Mouse (Mus musculus): ENCODE data around the gene Gm136. TPM values are rescaled to one million over a fixed set of nuclear protein-coding genes. Genes with fewer than 3 reads are reported as not detected.

The Gm136 gene
- total RNA-seq, 1 experiment from 2014 or later = not detected

DNA sequence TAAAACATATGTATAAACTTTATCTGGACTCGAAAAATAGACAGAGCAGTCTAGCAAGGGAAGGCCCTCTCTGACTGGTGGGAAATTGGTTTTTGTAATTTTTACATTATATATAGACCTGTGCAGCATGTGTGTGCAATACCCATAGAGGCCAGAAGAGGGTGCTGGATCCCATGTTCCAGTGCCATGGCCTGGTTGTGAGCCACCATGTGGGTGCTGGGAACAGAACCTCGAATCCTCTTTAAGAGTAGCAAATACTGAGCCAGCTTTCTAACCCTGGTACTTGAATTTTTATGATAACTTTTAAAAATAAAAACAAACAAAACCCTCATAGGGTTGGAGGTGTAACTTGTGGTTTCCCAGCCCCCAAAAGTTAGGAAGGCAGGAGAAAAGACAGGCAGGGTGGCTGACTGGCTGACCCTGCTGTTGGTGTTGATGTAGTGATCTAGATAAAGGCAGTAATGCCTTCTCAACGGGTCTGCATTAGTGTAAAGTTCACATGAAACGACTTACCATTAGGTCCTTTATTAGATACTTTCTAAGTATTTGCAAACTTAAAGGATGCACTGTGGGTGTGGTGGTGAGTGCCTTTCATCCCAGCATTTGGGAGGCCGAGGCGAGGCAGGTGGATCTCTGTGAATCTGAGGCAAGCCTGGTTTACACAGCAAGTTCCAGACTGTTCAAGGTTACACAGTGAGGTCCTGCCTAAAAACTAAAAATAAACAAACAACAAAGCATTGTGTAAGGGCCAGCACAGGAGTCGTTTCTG is 35.8 kb downstream of the Gm136 start:
- no peak for ATAC-seq (ENCODE audit: extremely low read depth, insufficient number of reproducible peaks, low FRiP score, poor library complexity, severe bottlenecking)

DNA sequence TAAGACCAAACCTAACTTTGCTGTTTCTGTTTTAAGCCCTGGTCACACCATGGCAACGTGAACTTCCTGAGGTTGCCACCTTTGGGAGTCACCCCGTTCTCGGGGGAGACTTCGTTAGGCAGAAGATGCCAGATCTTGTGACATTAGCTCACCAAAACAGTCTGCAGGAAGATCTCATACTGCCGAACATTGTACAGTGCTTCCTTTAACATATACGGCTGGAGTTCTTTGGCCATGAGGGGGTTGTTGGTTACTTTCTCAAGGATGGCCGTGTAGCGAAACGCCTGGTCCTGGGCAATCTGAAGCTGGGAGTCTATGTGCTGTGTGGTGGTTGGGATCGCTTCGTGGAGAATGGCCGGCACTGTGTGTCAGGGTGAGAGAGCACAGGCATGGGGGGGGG is 36.6 kb downstream of the Gm136 start:
- ATAC-seq (ENCODE audit: extremely low read depth, insufficient number of reproducible peaks, low FRiP score, poor library complexity, severe bottlenecking) = no peak

- no peak for ATAC-seq (ENCODE audit: extremely low read depth, insufficient number of reproducible peaks, low FRiP score, poor library complexity, severe bottlenecking)
Measured at GRCm38 (mm10) chr4:34715062-34715461, 41.0 kb downstream of the Gm136 start.

DNA sequence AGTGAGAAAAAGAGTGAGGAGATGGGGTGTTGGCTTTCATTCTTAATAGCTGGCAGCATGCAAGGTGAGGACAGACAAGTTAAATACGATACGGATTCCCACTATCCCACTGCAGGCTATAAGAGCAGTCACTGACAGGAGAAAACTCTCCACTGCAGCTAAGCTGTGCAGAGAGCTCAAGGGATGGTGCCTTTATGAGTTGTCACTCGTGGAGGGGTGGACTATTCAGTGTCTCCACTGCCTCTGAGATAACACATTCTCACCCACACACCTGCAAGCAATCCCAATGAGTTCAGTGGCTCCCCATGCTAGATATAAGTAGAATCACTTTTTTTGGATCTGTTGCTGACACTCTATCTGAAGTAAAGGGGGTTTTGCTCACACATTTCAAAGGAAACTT is 47.9 kb downstream of the Gm136 start:
- no peak for ATAC-seq (ENCODE audit: extremely low read depth, insufficient number of reproducible peaks, low FRiP score, poor library complexity, severe bottlenecking)

DNA sequence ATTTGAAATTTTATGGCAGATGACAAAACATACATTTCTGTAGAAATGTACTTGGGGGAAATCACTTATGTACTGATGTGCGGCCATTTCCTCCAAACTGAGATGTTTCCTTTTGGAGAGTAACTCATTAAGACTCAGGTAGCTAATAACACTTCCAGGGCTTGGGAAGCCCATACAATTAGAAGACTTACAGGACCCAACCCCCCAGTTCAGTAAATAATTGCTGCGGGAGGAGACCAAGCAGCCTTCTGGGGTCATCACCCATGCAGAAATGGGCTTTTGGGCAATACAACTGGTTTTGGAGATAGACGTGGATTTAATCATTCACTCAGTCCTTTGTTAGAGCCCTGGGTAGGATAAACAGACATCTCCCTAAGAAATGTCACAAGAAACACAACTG is 48.8 kb downstream of the Gm136 start:
- no peak for ATAC-seq (ENCODE audit: extremely low read depth, insufficient number of reproducible peaks, low FRiP score, poor library complexity, severe bottlenecking)

DNA sequence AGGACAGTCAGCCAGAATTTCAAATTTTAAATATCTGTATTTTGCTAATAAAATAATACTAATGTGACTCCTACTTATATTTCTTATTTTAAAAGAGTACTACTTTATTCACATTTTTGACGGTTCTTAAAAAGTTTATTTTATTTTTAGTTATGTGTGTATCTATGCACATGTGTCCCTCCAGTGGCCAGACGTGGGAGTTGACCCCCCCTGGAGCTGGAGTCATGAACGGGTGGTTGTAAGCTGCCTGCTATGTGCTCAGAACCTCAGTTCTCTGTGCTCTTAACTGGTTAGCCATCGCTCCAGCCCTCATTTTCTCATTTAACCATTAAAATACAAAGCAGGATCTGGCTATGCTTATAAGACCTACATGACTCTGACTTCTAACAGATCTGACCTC is 53.0 kb downstream of the Gm136 start:
- no peak for ATAC-seq (ENCODE audit: extremely low read depth, insufficient number of reproducible peaks, low FRiP score, poor library complexity, severe bottlenecking)

GRCm38 (mm10) chr4:34702231-34702630 is 53.8 kb downstream of the Gm136 start:
- no peak for ATAC-seq (ENCODE audit: extremely low read depth, insufficient number of reproducible peaks, low FRiP score, poor library complexity, severe bottlenecking)

DNA sequence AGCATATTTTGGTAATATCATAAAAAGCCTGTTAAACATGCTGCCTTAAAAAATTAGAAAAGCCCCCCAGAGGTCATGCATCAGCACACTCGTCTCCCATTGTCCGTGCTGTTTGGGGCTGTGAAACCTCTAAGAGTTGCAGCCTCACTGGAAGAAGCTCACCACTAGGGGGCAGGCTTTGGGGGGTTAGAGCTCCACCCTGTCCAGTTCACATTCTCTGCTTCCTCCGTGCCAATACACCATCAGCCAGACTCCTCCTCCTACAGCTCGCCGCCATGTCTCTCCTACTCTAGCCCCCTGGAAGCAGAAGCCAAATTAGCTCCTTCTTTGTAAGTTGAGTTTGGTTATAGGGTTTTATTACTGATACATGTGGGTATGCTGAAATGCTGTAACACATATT is 54.5 kb downstream of the Gm136 start:
- 0 out of 2 replicates have a peak, but pooled peaks have one; percentile 39 for ATAC-seq (ENCODE audit: extremely low read depth, insufficient number of reproducible peaks, low FRiP score, poor library complexity, severe bottlenecking)

Other genes with a start within 250 kb of the Gm136 start
- 58.8 and 58.9 TPM in 2 replicates for gene Akirin2, start 205.3 kb downstream of the Gm136 start, total RNA-seq (2017)
- 73.4 and 97.8 TPM in 2 replicates for gene Orc3, start 141.3 kb downstream of the Gm136 start, total RNA-seq (2017)
- 26.5 and 27.2 TPM in 2 replicates for gene Rars2, start 141.3 kb downstream of the Gm136 start, total RNA-seq (2017)
- gene Slc35a1, start 68.8 kb downstream of the Gm136 start, total RNA-seq (2017) = 12.9 and 16.4 TPM in 2 replicates
- gene Cfap206, start 26.1 kb downstream of the Gm136 start, total RNA-seq (2017) = 0.23 TPM in 1 of 2 replicates, not detected in the other
- gene Smim8, start 22.2 kb upstream of the Gm136 start, total RNA-seq (2017) = 19.6 and 23.7 TPM in 2 replicates
- 82.0 and 94.6 TPM in 2 replicates for gene Zfp292, start 126.7 kb upstream of the Gm136 start, total RNA-seq (2017)
- gene Cga, start 137.5 kb upstream of the Gm136 start, total RNA-seq (2017) = not detected in 2 replicates